Mouse (Mus musculus): ENCODE measurements at regions not wholly inside any gene's neighbourhood (a gene's known extent, or its start where the extent isn't known, plus 50 kb on each side); places are given as distances from the start of the nearest gene placed in this dataset.
"Not testable (repeated sequence)": the region's sequence is repeated elsewhere in the genome, so short reads cannot be mapped to it uniquely, and the experiment has no call there.

- no peak for DNase-seq
Measured at GRCm38 (mm10) chr2:147989616-147990015, 57.2 kb downstream of the Foxa2 start.

GRCm38 (mm10) chr2:147988586-147988985 lies 58.2 kb downstream of the Foxa2 start:
- DNase-seq: no peak

GRCm38 (mm10) chr2:147985261-147985575 lies 61.6 kb downstream of the Foxa2 start:
- DNase-seq: no peak

- DNase-seq: peak; percentile 52 to 66
Measured at GRCm38 (mm10) chr2:147984547-147985260, 62.1 kb downstream of the Foxa2 start.

GRCm38 (mm10) chr2:147980929-147981479 lies 65.8 kb downstream of the Foxa2 start:
- peak in 1 of 2 experiments; percentile 5 for DNase-seq

GRCm38 (mm10) chr2:147980408-147980807 lies 66.4 kb downstream of the Foxa2 start:
- no peak for DNase-seq

- no peak for DNase-seq
Measured at GRCm38 (mm10) chr2:147979660-147980364, 67.0 kb downstream of the Foxa2 start.

- no peak for DNase-seq
Measured at GRCm38 (mm10) chr2:147979001-147979400, 67.8 kb downstream of the Foxa2 start.

- DNase-seq: no peak
Measured at GRCm38 (mm10) chr2:147974776-147975175, 72.0 kb downstream of the Foxa2 start.

- no peak for DNase-seq
Measured at GRCm38 (mm10) chr2:147968671-147969070, 78.1 kb downstream of the Foxa2 start.

- no peak for DNase-seq
Measured at GRCm38 (mm10) chr2:147967829-147968529, 78.8 kb downstream of the Foxa2 start.

GRCm38 (mm10) chr2:147963284-147963683 lies 83.5 kb downstream of the Foxa2 start:
- DNase-seq: not testable (repeated sequence)

GRCm38 (mm10) chr2:147961633-147962032 lies 85.1 kb downstream of the Foxa2 start:
- no peak for DNase-seq

GRCm38 (mm10) chr2:147954183-147954582 lies 92.6 kb downstream of the Foxa2 start:
- no peak for DNase-seq

- no peak for DNase-seq
Measured at GRCm38 (mm10) chr2:147951233-147951632, 95.5 kb downstream of the Foxa2 start.

GRCm38 (mm10) chr2:147944171-147945040 lies 102.4 kb downstream of the Foxa2 start:
- no peak for DNase-seq

GRCm38 (mm10) chr2:147942591-147942990 lies 104.2 kb downstream of the Foxa2 start:
- no peak for DNase-seq

- no peak for DNase-seq
Measured at GRCm38 (mm10) chr2:147941319-147941718, 105.5 kb downstream of the Foxa2 start.

GRCm38 (mm10) chr2:147932494-147932893 lies 114.3 kb downstream of the Foxa2 start:
- DNase-seq: no peak

- DNase-seq: no peak
Measured at GRCm38 (mm10) chr2:147929031-147929711, 117.6 kb downstream of the Foxa2 start.

GRCm38 (mm10) chr2:147927792-147928670 lies 118.7 kb downstream of the Foxa2 start:
- peak; percentile 37 to 53 for DNase-seq

Measured in cerebellum, postnatal 25 days (tissue).